Mouse (Mus musculus): Measurements from ENCODE around the gene Gbp8. TPM values are rescaled to one million over a fixed set of nuclear protein-coding genes. Genes with fewer than 3 reads are reported as not detected.

The Gbp8 gene
- 0.08 and 0.19 TPM in 2 replicates for polyA plus RNA-seq (2021; fragmentation: Nextera tagmentation)
- long read RNA-seq, experiment 1, partial matches to known transcripts = 0 of 2 reads
- long read RNA-seq, experiment 1, other reads (novel, unspliced or antisense) = 2 of 2 reads
- long read RNA-seq, experiment 2, partial matches to known transcripts = 0 of 3 reads
- long read RNA-seq, experiment 2, other reads (novel, unspliced or antisense) = 3 of 3 reads

DNA sequence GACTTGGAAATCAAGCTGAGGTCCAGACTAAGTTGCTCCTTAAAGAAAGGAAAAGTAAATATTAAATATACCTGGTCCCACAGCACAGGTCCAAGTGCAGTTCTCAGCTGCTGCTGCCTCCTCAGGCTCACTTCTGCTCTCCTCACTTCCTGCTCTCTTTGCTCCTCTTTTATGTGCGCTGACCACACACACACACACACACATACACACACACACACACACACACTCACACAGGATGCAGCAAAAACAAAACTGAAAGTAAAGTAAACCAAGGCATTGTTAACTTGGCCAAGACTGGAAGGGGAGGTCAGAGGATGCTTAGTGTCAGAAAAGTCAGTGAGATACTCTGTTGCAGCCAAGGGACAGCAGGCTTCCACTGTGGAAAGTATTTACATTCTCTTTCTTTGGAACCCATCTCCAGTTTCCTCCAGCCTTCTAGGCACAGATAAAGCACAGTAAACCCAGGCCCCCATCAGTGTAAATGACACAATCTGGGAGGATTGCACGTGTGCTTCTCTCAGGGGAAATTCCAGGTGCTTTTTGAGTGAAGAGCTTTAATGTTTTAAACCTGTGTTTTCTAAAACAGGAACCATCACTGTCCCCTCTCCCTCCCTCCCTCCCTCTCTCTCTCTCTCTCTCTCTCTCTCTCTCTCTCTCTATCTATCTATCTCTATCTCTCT is at the start of gene Gbp8, which contains the start of the genes Gbp9 and Gbp4:
Gbp8 (minus strand) TSS at position 132 of the 680 bp plus-strand sequence.
Gbp9 (minus strand) TSS at position 131 of the 680 bp plus-strand sequence.
Gbp4 (minus strand) TSS at position 178 of the 680 bp plus-strand sequence.

DNA sequence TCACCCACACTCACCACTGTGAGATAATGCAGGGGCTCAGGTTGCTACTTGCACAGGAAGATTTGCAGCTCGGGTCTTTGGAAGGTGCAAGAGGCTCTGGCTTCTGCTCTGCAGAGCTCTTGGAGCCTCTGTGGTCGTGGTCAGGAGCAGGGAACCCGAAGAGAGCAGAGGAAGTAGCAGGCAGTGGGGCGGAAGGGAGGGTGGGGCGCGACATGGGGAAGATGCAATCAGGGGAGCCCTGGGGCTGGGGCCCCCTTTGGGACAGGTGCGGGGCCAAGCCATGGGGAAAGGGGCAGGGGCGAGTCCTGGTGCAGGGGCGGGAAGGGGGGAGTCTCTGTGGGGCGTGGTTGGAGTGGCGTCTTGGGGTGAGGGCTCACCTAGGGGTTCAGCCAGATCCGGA is 156.8 kb downstream of the Gbp8 start, which contains the start of gene Abcg3:
Abcg3 (minus strand) TSS at position 184 of the 400 bp plus-strand sequence.

Other genes starting within 250 kb of the Gbp8 start
- 0.15 and 0.25 TPM in 2 replicates for gene Abcg3, start 156.8 kb downstream of the Gbp8 start, polyA plus RNA-seq (2021; fragmentation: Nextera tagmentation)
- 0.34 and 0.94 TPM in 2 replicates for gene Gbp9, start within 50 bp of the Gbp8 start, polyA plus RNA-seq (2021; fragmentation: Nextera tagmentation)
- 0.35 and 0.73 TPM in 2 replicates for gene Gbp4, start within 50 bp of the Gbp8 start, polyA plus RNA-seq (2021; fragmentation: Nextera tagmentation)
- 0.09 and 0.21 TPM in 2 replicates for gene Gbp10, start 100.0 kb upstream of the Gbp8 start, polyA plus RNA-seq (2021; fragmentation: Nextera tagmentation)
- gene Gm43302, start 154.2 kb upstream of the Gbp8 start, polyA plus RNA-seq (2021; fragmentation: Nextera tagmentation) = 0.09 and 0.18 TPM in 2 replicates
- gene Gbp6, start 154.2 kb upstream of the Gbp8 start, polyA plus RNA-seq (2021; fragmentation: Nextera tagmentation) = 1.0 and 2.2 TPM in 2 replicates